Comparison of ENCODE assay signal across 15 mouse cellular contexts in the genomic region with DNA sequence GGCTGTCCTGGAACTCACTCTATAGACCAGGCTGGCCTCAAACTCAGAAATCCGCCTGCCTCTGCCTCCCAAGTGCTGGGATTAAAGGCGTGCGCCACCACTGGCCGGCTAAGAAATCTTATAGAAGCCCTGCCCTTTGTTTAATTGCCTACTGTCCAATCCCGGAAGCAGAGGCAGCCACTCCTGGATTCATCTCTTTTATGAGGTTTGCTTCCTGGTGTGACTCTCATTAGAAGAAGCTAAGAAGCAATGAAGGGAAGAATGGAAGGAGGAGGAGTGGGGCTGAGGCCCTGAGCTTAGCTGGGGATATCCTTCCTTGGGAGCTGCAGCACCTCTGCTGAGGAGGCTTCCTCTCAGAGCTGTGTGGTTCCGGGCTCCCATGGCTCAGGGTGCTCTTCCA.
"Had no signal": no experiment of that assay in that cellular context is flagged by ENCODE, and none has a peak within 500 bp of the region (broad histone marks: within the 10 kb centered on the region; RNA-seq: fewer than 3 reads in every experiment).

No protein-coding gene starts in this region.

- ATAC-seq: midbrain, embryonic 13.5 days; midbrain, embryonic 15.5 days had no signal

- H3K9ac ChIP-seq: lung, embryonic 14.5 days; midbrain, embryonic 13.5 days; midbrain, embryonic 15.5 days; neural tube, embryonic 12.5 days; stomach, embryonic 15.5 days had no signal

- H3K4me2 ChIP-seq: lung, embryonic 14.5 days; midbrain, embryonic 11.5 days; midbrain, embryonic 13.5 days; midbrain, embryonic 15.5 days; neural tube, embryonic 12.5 days; stomach, embryonic 15.5 days had no signal

- H3K27me3 ChIP-seq: megakaryocyte, embryonic 14.5 days; midbrain, embryonic 13.5 days; midbrain, embryonic 15.5 days; neural tube, embryonic 12.5 days; stomach, embryonic 15.5 days had no signal

- H3K9me3 ChIP-seq: megakaryocyte, embryonic 14.5 days; midbrain, embryonic 13.5 days; midbrain, embryonic 15.5 days; neural tube, embryonic 12.5 days; stomach, embryonic 15.5 days had no signal

- H3K4me3 ChIP-seq: megakaryocyte, embryonic 14.5 days; midbrain, embryonic 13.5 days; midbrain, embryonic 15.5 days; neural tube, embryonic 12.5 days; stomach, embryonic 15.5 days had no signal

- H3K4me1 ChIP-seq: midbrain, embryonic 13.5 days; midbrain, embryonic 15.5 days; neural tube, embryonic 12.5 days; stomach, embryonic 15.5 days had no signal

- H3K27ac ChIP-seq: macrophage; midbrain, embryonic 13.5 days; midbrain, embryonic 15.5 days; neural tube, embryonic 12.5 days; stomach, embryonic 15.5 days; stomach, postnatal 0 days had no signal

- DNase-seq: lung, embryonic 14.5 days; lung, postnatal 14 days; lung, postnatal 36 days; right cerebral cortex, postnatal 14 days; thymus, adult 2 months; thymus, postnatal 25 days; thymus, postnatal 4 days had no signal
